Mouse (Mus musculus) left cerebral cortex, adult 6 months (tissue): ENCODE results near the gene Arl5b. TPM values are rescaled to one million over a fixed set of nuclear protein-coding genes. Genes with fewer than 3 reads are reported as not detected.

Experiments
- long read RNA-seq, 2 experiments: library from polyadenylated mRNA; unstranded; transcript quantifications; one replicate each; pipeline ENCODE4 v2.0.0; 2019 to 2020
- polyA plus RNA-seq: library from polyadenylated mRNA; unstranded; fragments of <200 nt; fragmentation: Nextera tagmentation; gene quantifications from 2 replicates; pipeline ENCODE4 v1.2.3, GENCODE M21; 2021

The Arl5b gene
- polyA plus RNA-seq: 21.2 and 35.6 TPM in 2 replicates
- long read RNA-seq, experiment 1, full-length matches to known transcripts: 8 of 13 reads
- long read RNA-seq, experiment 1, partial matches to known transcripts: 0 of 13 reads
- long read RNA-seq, experiment 1, other reads (novel, unspliced or antisense): 5 of 13 reads
- long read RNA-seq, experiment 2, partial matches to known transcripts: 1 of 8 reads
- long read RNA-seq, experiment 2, other reads (novel, unspliced or antisense): 6 of 8 reads

GRCm38 (mm10) chr2:15049117-15049873 lies at the start of gene Arl5b:
TSS of gene Arl5b (plus strand) at chr2:15049395.

GRCm38 (mm10) chr2:15054945-15055637 lies 5.9 kb downstream of the Arl5b start, which contains the start of gene Nsun6:
TSS of gene Nsun6 (minus strand) at chr2:15055069.

Other genes with a start within 250 kb of the Arl5b start
- 12.0 and 15.5 TPM in 2 replicates for gene Nsun6, start 5.7 kb downstream of the Arl5b start, polyA plus RNA-seq